Mouse (Mus musculus) adrenal gland (tissue): ENCODE measurements around the gene Mtmr4.

ENCODE experiments used
- intact Hi-C: fragments of 180-260 bp; cut with DNase I; formaldehyde crosslinking; loops from one replicate; pipeline ENCODE4 v1.15.1; 2025
- long read RNA-seq, 2 experiments: library from polyadenylated mRNA; unstranded; transcript quantifications; one replicate each; pipeline ENCODE4 v2.0.0; 2020; ENCODE audit warnings: borderline replicate concordance in 1 of 2; ENCODE audit not compliant: insufficient replicate concordance in 1 of 2

Mtmr4 gene
- long read RNA-seq, experiment 1, partial matches to known transcripts = 0 of 1 reads
- long read RNA-seq, experiment 1, other reads (novel, unspliced or antisense) = 1 of 1 reads
- long read RNA-seq, experiment 2, partial matches to known transcripts = 2 of 3 reads
- long read RNA-seq, experiment 2, other reads (novel, unspliced or antisense) = 1 of 3 reads

- intact Hi-C loops = no loop called here
Measured at GRCm38 (mm10) chr11:87591526-87592353, at the start of gene Mtmr4. TSS of gene Mtmr4 (plus strand) at chr11:87592162.

DNA sequence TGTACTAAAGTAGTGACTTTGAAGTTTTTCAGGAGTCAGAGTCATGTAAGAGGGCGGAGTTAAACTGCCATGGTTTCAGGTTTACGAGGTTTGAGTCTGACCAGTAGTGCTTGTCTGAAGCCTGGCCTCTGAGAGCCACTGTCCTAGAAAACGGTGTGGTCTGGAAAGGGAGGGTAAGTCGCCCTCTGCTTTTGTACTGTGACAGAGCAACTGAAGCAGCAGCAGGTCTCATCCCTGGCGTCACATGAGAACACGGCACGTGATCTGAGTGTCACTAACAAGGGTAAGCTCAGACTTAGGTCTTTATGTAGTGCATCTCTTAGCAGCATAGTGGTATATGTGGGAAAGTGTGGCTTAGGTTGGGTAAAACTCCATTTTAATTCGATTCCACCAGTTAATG, 49.7 kb upstream of the Mtmr4 start:
- intact Hi-C loops = no loop called here

DNA sequence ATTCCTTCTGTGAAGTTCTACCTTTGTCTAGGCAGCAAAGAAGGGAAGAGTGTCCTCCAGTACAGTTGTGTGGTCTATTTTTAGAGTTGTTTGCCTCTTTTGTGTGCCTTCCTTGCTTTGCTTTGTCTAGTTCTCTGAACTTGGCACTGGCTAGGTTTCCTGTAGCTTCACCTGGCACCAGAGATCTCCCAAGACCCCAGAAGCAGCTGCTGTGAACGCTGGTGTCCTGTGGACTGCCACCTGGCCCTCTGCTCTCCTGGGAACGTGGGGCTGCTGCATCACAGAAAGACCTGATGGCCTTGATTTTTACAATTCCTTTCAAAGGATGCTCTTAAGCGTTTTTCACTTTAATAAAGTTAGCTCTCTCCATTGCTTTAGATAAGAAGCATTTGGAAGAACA, 49.1 kb upstream of the Mtmr4 start:
- intact Hi-C loops = no loop called here

- intact Hi-C loops = no loop called here
Measured at GRCm38 (mm10) chr11:87553342-87553741, 38.6 kb upstream of the Mtmr4 start.

- intact Hi-C loops = no loop called here
Measured at GRCm38 (mm10) chr11:87554386-87554785, 37.6 kb upstream of the Mtmr4 start.

- intact Hi-C loops = no loop called here
Measured at GRCm38 (mm10) chr11:87555106-87555703, 36.8 kb upstream of the Mtmr4 start.

- intact Hi-C loops = no loop called here
Measured at GRCm38 (mm10) chr11:87561208-87561607, 30.8 kb upstream of the Mtmr4 start.

GRCm38 (mm10) chr11:87566501-87566900, 25.5 kb upstream of the Mtmr4 start, which contains the start of gene Gm11492:
TSS of gene Gm11492 (plus strand) at chr11:87566653.
- intact Hi-C loops = no loop called here

DNA sequence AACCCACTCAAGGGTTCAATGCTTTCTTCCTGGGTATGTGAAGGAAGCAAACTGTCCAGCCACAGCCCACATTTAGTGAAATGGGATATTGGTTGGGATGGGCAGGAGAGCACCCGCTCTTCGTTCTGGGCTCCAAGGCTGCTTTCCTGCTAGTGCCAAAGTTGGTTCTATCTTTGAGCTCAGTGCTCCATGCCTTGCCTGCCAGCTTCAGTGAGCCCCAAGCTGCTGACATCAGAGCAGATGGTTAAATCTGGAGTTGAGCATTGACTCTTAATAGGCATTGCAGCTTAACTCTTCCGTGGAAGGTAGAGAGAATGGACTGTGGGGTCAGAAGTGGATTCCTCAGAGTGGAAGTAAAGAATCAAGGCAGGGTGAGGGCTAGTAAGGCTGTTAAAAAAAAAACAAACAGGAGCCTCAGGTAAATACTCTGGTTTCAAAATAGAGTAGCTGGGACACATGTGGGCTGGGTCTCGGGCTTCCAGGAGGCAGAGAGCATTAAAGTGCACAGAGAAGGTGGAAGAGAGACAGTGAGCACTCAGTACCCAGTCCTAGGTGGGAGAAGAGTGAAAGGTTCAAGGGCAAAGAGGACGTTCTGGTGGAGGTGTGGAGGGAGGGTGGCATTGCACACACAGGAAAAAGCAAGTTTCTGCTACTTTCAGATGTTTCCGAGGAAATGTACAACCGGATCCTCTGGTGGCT, 23.6 kb upstream of the Mtmr4 start, which contains the start of gene Sept4:
Sept4 (plus strand) TSS at position 649 of the 699 bp plus-strand sequence.
- intact Hi-C loops = no loop called here

- intact Hi-C loops = no loop called here
Measured at GRCm38 (mm10) chr11:87570743-87571142, 21.2 kb upstream of the Mtmr4 start.

DNA sequence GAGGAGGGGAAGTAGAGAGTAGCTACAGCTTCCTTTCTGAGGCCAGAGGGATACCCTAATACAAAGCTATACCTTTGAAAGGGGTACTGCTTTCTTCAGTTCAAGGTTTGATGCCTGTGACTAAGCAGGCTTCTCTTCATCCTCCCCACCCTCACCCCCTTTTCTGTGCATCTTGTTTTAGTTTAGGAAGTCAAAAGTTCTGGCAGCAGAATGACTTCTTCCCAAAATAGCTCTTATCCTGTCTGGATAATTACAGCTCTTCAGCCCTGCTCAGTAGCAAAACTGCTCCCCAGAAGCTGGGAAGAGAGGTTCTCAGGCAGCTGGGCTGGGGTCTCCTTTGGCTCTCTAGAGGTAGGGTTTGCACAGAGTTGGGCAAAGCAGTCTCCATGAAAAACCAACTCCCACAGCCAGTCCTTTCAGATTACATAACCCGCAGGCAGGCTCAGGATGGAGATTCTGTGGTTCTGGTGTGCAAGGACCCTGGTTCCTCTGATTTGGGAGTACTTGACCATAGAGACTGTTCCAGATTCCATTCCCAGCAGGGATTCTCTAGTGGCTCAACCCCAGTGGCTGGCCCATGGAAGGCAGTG, 20.5 kb upstream of the Mtmr4 start:
- intact Hi-C loops = no loop called here

DNA sequence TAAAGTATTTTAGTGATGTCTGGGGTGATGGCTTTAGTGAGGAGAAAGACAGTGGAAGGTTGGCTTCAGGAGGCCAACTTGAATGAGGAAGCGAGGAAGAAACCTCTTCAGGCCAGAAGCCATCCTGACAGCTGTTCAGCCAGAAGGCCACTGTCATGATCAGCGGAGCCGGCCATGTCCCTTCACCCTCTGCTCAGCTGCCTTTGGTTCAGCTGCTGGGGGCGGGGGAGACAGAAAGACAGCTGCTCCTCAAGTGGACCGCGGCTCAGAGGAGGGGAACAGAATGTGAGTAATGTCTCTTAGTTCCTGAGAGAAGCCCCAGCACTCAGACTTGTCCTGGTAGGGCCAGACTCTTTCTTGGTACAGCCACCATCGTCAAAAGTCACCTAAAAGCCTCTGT, 18.2 kb upstream of the Mtmr4 start:
- intact Hi-C loops = no loop called here

GRCm38 (mm10) chr11:87574520-87575180, 17.3 kb upstream of the Mtmr4 start:
- intact Hi-C loops = no loop called here

DNA sequence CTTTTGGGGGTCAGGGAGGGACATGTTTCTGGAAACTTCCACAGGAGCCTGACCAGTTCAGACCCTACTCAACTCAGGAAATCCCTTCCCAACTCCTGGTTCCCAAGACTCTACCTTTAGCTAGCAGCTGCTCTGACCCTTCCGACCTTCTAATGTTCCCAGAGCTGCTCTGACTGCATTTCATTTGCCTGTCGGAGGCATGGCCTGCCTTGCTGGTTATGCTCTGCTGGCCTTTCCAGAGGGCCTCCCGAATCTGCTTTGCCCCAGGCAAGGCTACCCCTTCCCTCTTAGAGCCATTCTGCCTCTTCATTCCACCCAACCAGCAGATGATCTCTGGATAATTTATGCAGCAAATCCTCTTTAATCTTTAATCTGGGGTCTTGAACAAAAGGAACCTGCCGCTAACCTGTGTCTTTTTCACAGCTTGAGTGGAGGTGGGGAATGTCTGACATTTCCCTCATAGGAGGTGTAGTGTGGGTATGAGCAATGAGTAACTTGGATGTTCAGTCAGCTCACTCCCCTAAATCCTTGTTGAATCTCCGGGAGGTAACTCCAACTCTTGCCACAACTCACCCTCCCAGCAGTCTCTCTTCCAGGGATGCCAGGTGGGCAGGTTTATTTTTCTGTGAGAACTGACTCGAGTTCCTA, 14.2 kb upstream of the Mtmr4 start:
- intact Hi-C loops = no loop called here

GRCm38 (mm10) chr11:87578249-87578962, 13.6 kb upstream of the Mtmr4 start:
- intact Hi-C loops = no loop called here

DNA sequence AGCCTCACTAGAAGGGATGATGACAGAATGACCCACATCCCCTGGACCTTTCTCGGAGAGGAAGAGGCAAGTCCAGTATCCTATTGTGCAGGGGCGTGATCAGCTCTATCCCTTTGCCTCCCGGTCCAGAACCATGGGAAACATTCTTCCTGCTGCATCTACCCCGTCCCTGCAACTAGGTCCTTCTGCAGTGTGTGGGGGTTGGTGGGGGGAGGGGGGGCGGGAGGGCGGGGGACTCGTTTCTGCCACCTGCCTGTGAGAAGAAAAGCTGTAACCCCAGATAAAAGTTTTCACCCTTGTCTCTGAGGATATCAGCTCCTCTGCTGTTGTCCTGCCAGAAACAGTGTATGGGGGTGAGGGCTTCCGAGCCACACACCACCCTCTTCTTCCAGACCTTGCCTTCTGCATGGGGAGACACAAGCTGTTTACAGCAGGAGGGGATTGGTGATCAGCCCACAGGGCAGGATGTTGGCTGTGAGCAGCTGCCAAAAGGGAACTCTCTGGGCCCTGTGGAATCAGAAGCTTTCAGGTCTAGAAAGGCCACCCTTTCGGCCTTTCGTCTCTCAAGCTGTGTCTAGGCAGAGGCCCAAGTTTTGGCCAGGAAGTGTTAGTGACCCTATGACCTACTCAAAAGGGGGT, 12.9 kb upstream of the Mtmr4 start:
- intact Hi-C loops = no loop called here

DNA sequence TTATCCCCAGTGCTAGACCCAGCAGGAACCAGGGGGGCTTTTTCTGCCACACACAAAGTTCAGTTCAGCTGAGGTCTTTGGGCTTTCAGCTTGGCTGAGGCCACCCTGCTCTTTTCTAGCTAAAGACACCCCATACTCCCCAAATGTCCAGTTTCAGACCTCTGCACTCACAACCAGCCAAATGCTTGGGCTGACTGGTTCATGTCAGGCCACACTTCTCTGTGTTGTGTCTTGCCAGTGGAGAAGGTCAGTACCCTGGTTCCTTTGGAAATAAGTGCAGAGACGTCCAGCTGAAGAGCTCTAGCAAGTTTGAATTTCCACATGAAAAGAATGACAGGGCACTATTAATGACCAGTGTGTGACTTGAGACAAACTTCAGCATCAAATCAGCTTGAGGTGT, 12.2 kb upstream of the Mtmr4 start:
- intact Hi-C loops = no loop called here

- intact Hi-C loops = no loop called here
Measured at GRCm38 (mm10) chr11:87580543-87581085, 11.3 kb upstream of the Mtmr4 start.
